Mouse (Mus musculus): ENCODE data around the gene Acoxl.

- TF ChIP-seq POLR2A (IDR thresholded peaks at IDR 0.05; ENCODE audit: control insufficient read depth, extremely low read depth, insufficient read depth, low read length, poor library complexity) (no peak), CTCF (IDR thresholded peaks at IDR 0.05; ENCODE audit: borderline replicate concordance, control insufficient read depth, extremely low read depth, insufficient read depth, low read length, poor library complexity) (no peak)
Measured at GRCm38 (mm10) chr2:128020039-128020907, 181.6 kb downstream of the Acoxl start.
